Mouse (Mus musculus) midbrain, embryonic 16.5 days (tissue): ENCODE data around the gene Brwd1. TPM values are rescaled to one million over a fixed set of nuclear protein-coding genes. Genes with fewer than 3 reads are reported as not detected.
"Not testable (repeated sequence)": the region's sequence is repeated elsewhere in the genome, so short reads cannot be mapped to it uniquely, and the experiment has no call there.

Experiments used
- ATAC-seq: fragments of 200-750 bp; cut with Nextera tagmentation; 2 replicates; pipeline ENCODE4 v1.8.0; 2017; ENCODE audit warnings: moderate TSS enrichment
- H3K27ac ChIP-seq: fragments of 300-500 bp; sonication (generic); 2 replicates; pipeline ENCODE4 v1.5.1; 2014; ENCODE audit warnings: mild to moderate bottlenecking, low read length, mixed read lengths
- H3K27me3 ChIP-seq: fragments of 300-500 bp; sonication (generic); 2 replicates; pipeline ENCODE4 v1.6.1; 2014; ENCODE audit warnings: low read depth, low read length, mixed read lengths; ENCODE audit not compliant: control insufficient read depth, insufficient read depth
- H3K36me3 ChIP-seq: fragments of 300-500 bp; sonication (generic); 2 replicates; pipeline ENCODE4 v1.6.1; 2014; ENCODE audit warnings: mild to moderate bottlenecking, low read length, moderate library complexity, mixed read lengths; ENCODE audit not compliant: control insufficient read depth, insufficient read depth
- H3K4me1 ChIP-seq: fragments of 300-500 bp; sonication (generic); 2 replicates; pipeline ENCODE4 v1.6.1; 2014; ENCODE audit warnings: mild to moderate bottlenecking, low read length, mixed read lengths; ENCODE audit not compliant: control insufficient read depth, insufficient read depth
- H3K4me2 ChIP-seq: fragments of 300-500 bp; sonication (generic); 2 replicates; pipeline ENCODE4 v1.6.1; 2014; ENCODE audit warnings: mild to moderate bottlenecking, low read length, mixed read lengths
- H3K4me3 ChIP-seq: fragments of 300-500 bp; sonication (generic); 2 replicates; pipeline ENCODE4 v1.5.1; 2014; ENCODE audit warnings: low read depth, mild to moderate bottlenecking, low read length, moderate library complexity, mixed read lengths
- H3K9ac ChIP-seq: fragments of 300-500 bp; sonication (generic); 2 replicates; pipeline ENCODE4 v1.6.1; 2014; ENCODE audit warnings: low read depth, low read length, mixed read lengths
- H3K9me3 ChIP-seq: fragments of 300-500 bp; sonication (generic); replicated peaks from 2 replicates; pipeline ENCODE4 v1.6.1; 2014; ENCODE audit warnings: mild to moderate bottlenecking, low read length, mixed read lengths; ENCODE audit not compliant: control insufficient read depth, poor library complexity, severe bottlenecking
- WGBS: fragments of 180-500 bp; shearing (Covaris S2); extraction: QIAGEN DNeasy Blood & Tissue Kit; methylation state at CpG from one replicate; pipeline ENCODE4 v1.1.7; 2014; 5-methylcytosine and 5-hydroxymethylcytosine counted together
- polyA plus RNA-seq: library from polyadenylated mRNA; unstranded; fragments of >200 nt; fragmentation: Nextera tagmentation; extraction: Ambion mirVana; gene quantifications from 2 replicates; pipeline ENCODE4 v1.2.1, GENCODE M21; 2015

Gene Brwd1
- polyA plus RNA-seq, 1 experiment from 2014 or later = 264 TPM

- H3K9me3 ChIP-seq, H3K27me3 ChIP-seq, H3K4me1 ChIP-seq, H3K27ac ChIP-seq, ATAC-seq, H3K4me3 ChIP-seq, H3K9ac ChIP-seq, H3K4me2 ChIP-seq: not testable (repeated sequence)
- H3K36me3 ChIP-seq = peaks cover 10% of the 10 kb centered on the region; the same call in 1 of the 2 replicates
- no CpG with 5 or more reads among the region's 10 CpGs for WGBS
These were observed 78.0 kb downstream of the Brwd1 start for GRCm38 (mm10) chr16:96004278-96004677.

- no peaks in the 10 kb centered on the region for H3K9me3 ChIP-seq
- 91% methylated on average over 5 of the region's 5 CpGs for WGBS
- no peak overlapping the region for H3K9ac ChIP-seq
- no peak overlapping the region for H3K4me2 ChIP-seq
- no peak overlapping the region for H3K4me3 ChIP-seq
- H3K4me1 ChIP-seq = no peaks in the 10 kb centered on the region
- peaks cover 12% of the 10 kb centered on the region; the same call in 1 of the 2 replicates for H3K36me3 ChIP-seq
- no peak overlapping the region for H3K27ac ChIP-seq
- ATAC-seq = no peak
- H3K27me3 ChIP-seq = no peaks in the 10 kb centered on the region
These were observed 83.0 kb downstream of the Brwd1 start for GRCm38 (mm10) chr16:95999291-95999690.

- no peaks in the 10 kb centered on the region; the same call in none of the 2 replicates for H3K4me1 ChIP-seq
- no peaks in the 10 kb centered on the region for H3K27me3 ChIP-seq
- no peaks in the 10 kb centered on the region for H3K9me3 ChIP-seq
- ATAC-seq = no peak
- no peak overlapping the region for H3K4me3 ChIP-seq
- no peak overlapping the region for H3K27ac ChIP-seq
- no peak overlapping the region for H3K9ac ChIP-seq
- H3K4me2 ChIP-seq = no peak overlapping the region
- WGBS = 90% methylated on average over 7 of the region's 7 CpGs
- peaks cover 5% of the 10 kb centered on the region; the same call in 1 of the 2 replicates for H3K36me3 ChIP-seq
These were observed 86.2 kb downstream of the Brwd1 start for GRCm38 (mm10) chr16:95996156-95996555.

GRCm38 (mm10) chr16:95994576-95994975, 87.8 kb downstream of the Brwd1 start:
- 93% methylated on average over 4 of the region's 4 CpGs for WGBS
- not testable (repeated sequence) for H3K9ac ChIP-seq, ATAC-seq, H3K4me1 ChIP-seq, H3K27ac ChIP-seq, H3K36me3 ChIP-seq, H3K4me3 ChIP-seq, H3K27me3 ChIP-seq, H3K4me2 ChIP-seq, H3K9me3 ChIP-seq

- 83% methylated on average over 5 of the region's 5 CpGs for WGBS
- H3K4me1 ChIP-seq = peaks cover 9% of the 10 kb centered on the region
- no peak overlapping the region for H3K4me3 ChIP-seq
- no peak overlapping the region for H3K4me2 ChIP-seq
- H3K9ac ChIP-seq = no peak overlapping the region
- no peak overlapping the region for H3K27ac ChIP-seq
- no peak for ATAC-seq
- no peaks in the 10 kb centered on the region for H3K27me3 ChIP-seq
- H3K36me3 ChIP-seq = peaks cover 10% of the 10 kb centered on the region; the same call in 1 of the 2 replicates
- no peaks in the 10 kb centered on the region for H3K9me3 ChIP-seq
These were observed 89.7 kb downstream of the Brwd1 start for GRCm38 (mm10) chr16:95992596-95992995.

- WGBS = 10% methylated on average over 10 of the region's 10 CpGs
- H3K4me2 ChIP-seq = peak overlapping the region; percentile 75
- no peaks in the 10 kb centered on the region for H3K9me3 ChIP-seq
- peak overlapping the region; percentile 87 for H3K9ac ChIP-seq
- peaks cover 9% of the 10 kb centered on the region for H3K4me1 ChIP-seq
- no peaks in the 10 kb centered on the region for H3K27me3 ChIP-seq
- peak overlapping the region; percentile 80 for H3K27ac ChIP-seq
- peak overlapping the region; percentile 80 for H3K4me3 ChIP-seq
- no peak for ATAC-seq
- peaks cover 11% of the 10 kb centered on the region; the same call in 1 of the 2 replicates for H3K36me3 ChIP-seq
These were observed 91.0 kb downstream of the Brwd1 start for GRCm38 (mm10) chr16:95991122-95991900.

GRCm38 (mm10) chr16:95990462-95991121, 91.7 kb downstream of the Brwd1 start, which contains the start of gene Psmg1:
Psmg1 (minus strand) TSS chr16:95990960.
- peak within 1 kb of the TSS; percentile 75 for H3K4me2 ChIP-seq
- H3K27ac ChIP-seq = peak within 1 kb of the TSS; percentile 80
- H3K27me3 ChIP-seq = no peaks in the 10 kb centered on the region
- peaks cover 11% of the 10 kb centered on the region; the same call in 1 of the 2 replicates for H3K36me3 ChIP-seq
- H3K4me3 ChIP-seq = peak within 1 kb of the TSS; percentile 80
- WGBS = under 1% methylated on average over 58 of the region's 62 CpGs
- peak; percentile 95 for ATAC-seq
- H3K9ac ChIP-seq = peak within 1 kb of the TSS; percentile 87
- peaks cover 9% of the 10 kb centered on the region for H3K4me1 ChIP-seq
- no peaks in the 10 kb centered on the region for H3K9me3 ChIP-seq

- H3K27ac ChIP-seq = no peak overlapping the region
- H3K4me1 ChIP-seq = peaks cover 6% of the 10 kb centered on the region
- no peak overlapping the region for H3K9ac ChIP-seq
- no peaks in the 10 kb centered on the region for H3K27me3 ChIP-seq
- no peak for ATAC-seq
- H3K4me3 ChIP-seq = no peak overlapping the region
- H3K4me2 ChIP-seq = no peak overlapping the region
- H3K9me3 ChIP-seq = no peaks in the 10 kb centered on the region
- WGBS = 90% methylated on average over 5 of the region's 5 CpGs
- H3K36me3 ChIP-seq = peaks cover 21% of the 10 kb centered on the region; the same call in 1 of the 2 replicates
These were observed 97.4 kb downstream of the Brwd1 start for GRCm38 (mm10) chr16:95984911-95985310.

GRCm38 (mm10) chr16:95983601-95984000, 98.7 kb downstream of the Brwd1 start:
- Histone ChIP-seq H3K27ac (no peak overlapping the region), H3K9me3 (no peaks in the 10 kb centered on the region), H3K4me2 (no peak overlapping the region), H3K27me3 (no peaks in the 10 kb centered on the region), H3K4me3 (no peak overlapping the region), H3K36me3 (peaks cover 21% of the 10 kb centered on the region; the same call in 1 of the 2 replicates), H3K9ac (no peak overlapping the region), H3K4me1 (no peaks in the 10 kb centered on the region)
- ATAC-seq = no peak
- WGBS = 87% methylated on average over 7 of the region's 7 CpGs
